Mouse (Mus musculus): ENCODE measurements around the gene Gstt2. TPM values are rescaled to one million over a fixed set of nuclear protein-coding genes. Genes with fewer than 3 reads are reported as not detected.

Gene Gstt2
- 0.49 TPM for polyA plus RNA-seq (2012; fragmentation: generic; extraction: Trizol)
- long read RNA-seq, experiment 1, partial matches to known transcripts, result 1 of 2 reads
- long read RNA-seq, experiment 1, other reads (novel, unspliced or antisense), result 1 of 2 reads
- long read RNA-seq, experiment 2, result 0 reads

DNA sequence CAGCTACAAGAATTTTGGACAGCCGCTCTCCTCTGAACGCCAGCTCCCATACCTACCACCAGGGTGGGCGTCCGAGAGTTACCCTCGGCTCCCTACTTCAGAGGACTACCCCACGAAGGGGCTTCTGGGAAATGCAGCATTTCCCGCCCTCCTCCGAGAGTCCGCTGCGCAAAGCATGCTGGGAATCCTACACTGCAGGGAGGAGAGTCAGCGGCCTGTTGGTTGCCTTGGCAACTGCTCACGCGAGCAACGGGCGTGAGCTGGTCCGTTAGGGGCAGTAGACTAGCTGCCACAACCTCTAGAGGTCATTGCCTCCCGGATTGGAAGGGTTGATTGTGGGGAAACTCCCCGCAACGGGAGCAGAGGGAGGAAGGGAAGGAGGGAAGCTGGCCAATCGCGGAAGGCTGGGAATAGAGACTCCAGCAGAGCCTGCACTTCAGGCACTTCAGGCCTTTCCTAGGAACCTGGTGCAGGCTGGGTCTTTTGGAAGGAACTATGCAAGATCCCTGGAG is at the start of gene Gstt2:
Gene Gstt2 (minus strand): TSS at position 177 of the 512 bp plus-strand sequence.
- Histone ChIP-seq H3K36me3 (ENCODE audit: control insufficient read depth, insufficient read depth) (no peaks in the 10 kb centered on the region), H3K79me2 (ENCODE audit: control insufficient read depth, insufficient read depth) (no peaks in the 10 kb centered on the region), H3K4me3 (ENCODE audit: insufficient read depth, poor library complexity, severe bottlenecking) (peak within 1 kb of the TSS; percentile 19), H3K27me3 (ENCODE audit: control insufficient read depth, insufficient read depth, insufficient read length) (no peaks in the 10 kb centered on the region), H3ac (ENCODE audit: control insufficient read depth, insufficient read length, low read depth) (peak within 1 kb of the TSS; percentile 39), H3K79me3 (ENCODE audit: low read depth) (no peaks in the 10 kb centered on the region)
- no peak for TF ChIP-seq CTCF (IDR thresholded peaks at IDR 0.05; ENCODE audit: control insufficient read depth, insufficient read depth, insufficient read length)
- no peak for TF ChIP-seq USF1 (IDR thresholded peaks at IDR 0.05; ENCODE audit: low read depth)
- TF ChIP-seq MYOG (IDR thresholded peaks at IDR 0.05; ENCODE audit: control insufficient read depth, extremely low read depth, insufficient read length), result no peak
- no peak for TF ChIP-seq MYOD1 (IDR thresholded peaks at IDR 0.05; ENCODE audit: control insufficient read depth, insufficient read length, low read depth)
- TF ChIP-seq MAX (IDR thresholded peaks at IDR 0.05), result peak; percentile 86
- no peak for TF ChIP-seq CEBPB (IDR thresholded peaks at IDR 0.05; ENCODE audit: low read depth)
- no peak for TF ChIP-seq FOSL1 (IDR thresholded peaks at IDR 0.05; ENCODE audit: insufficient read depth, low read length, poor library complexity, severe bottlenecking)

DNA sequence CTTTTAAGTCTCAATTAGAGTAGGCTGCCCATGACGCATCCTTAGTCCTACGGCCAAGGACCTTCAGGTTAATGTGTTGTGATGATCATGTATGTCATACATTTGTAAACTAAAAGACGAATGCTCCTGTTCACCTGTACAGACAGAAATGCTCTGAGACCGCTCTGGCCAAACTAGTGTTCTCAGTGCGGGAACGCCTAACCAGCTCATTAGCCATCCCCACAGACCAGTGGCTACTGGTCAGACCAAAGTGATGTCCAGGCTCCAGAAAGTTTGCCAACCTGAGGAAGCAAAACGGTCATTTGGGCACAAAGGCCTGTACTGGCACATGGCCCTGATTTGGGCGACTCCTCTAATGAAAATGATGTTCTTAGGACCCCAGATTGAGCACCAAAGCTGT is 47.5 kb upstream of the Gstt2 start:
- TF ChIP-seq CEBPB (IDR thresholded peaks at IDR 0.05; ENCODE audit: low read depth), result no peak
- TF ChIP-seq USF1 (IDR thresholded peaks at IDR 0.05; ENCODE audit: low read depth), result no peak
- TF ChIP-seq MAX (IDR thresholded peaks at IDR 0.05), result no peak
- TF ChIP-seq MYOG (IDR thresholded peaks at IDR 0.05; ENCODE audit: control insufficient read depth, extremely low read depth, insufficient read length), result no peak
- TF ChIP-seq FOSL1 (IDR thresholded peaks at IDR 0.05; ENCODE audit: insufficient read depth, low read length, poor library complexity, severe bottlenecking), result no peak
- no peak for TF ChIP-seq MYOD1 (IDR thresholded peaks at IDR 0.05; ENCODE audit: control insufficient read depth, insufficient read length, low read depth)
- TF ChIP-seq CTCF (IDR thresholded peaks at IDR 0.05; ENCODE audit: control insufficient read depth, insufficient read depth, insufficient read length), result no peak
- H3K4me3 ChIP-seq (ENCODE audit: insufficient read depth, poor library complexity, severe bottlenecking), result no peak overlapping the region
- H3K79me2 ChIP-seq (ENCODE audit: control insufficient read depth, insufficient read depth), result no peaks in the 10 kb centered on the region
- H3K79me3 ChIP-seq (ENCODE audit: low read depth), result no peaks in the 10 kb centered on the region
- no peaks in the 10 kb centered on the region for H3K36me3 ChIP-seq (ENCODE audit: control insufficient read depth, insufficient read depth)
- H3ac ChIP-seq (ENCODE audit: control insufficient read depth, insufficient read length, low read depth), result no peak overlapping the region
- no peaks in the 10 kb centered on the region for H3K27me3 ChIP-seq (ENCODE audit: control insufficient read depth, insufficient read depth, insufficient read length)

DNA sequence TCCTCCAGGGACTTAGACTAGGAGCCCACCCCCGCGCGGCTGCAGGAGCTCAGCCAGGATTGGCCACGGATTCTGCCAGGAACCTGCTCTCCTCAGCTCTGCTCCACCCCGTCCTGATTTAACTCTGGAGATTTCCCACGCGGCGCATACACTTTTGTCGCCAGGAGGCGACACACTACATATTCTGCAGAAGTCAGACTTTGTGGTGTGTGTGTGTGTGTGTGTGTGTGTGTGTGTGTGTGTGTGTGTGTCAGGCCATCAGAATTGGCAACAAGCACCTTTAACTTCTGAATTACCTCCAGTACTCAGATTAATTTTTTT is 46.0 kb upstream of the Gstt2 start:
- no peak overlapping the region for H3K4me3 ChIP-seq (ENCODE audit: insufficient read depth, poor library complexity, severe bottlenecking)
- H3K79me2 ChIP-seq (ENCODE audit: control insufficient read depth, insufficient read depth), result no peaks in the 10 kb centered on the region
- H3K36me3 ChIP-seq (ENCODE audit: control insufficient read depth, insufficient read depth), result no peaks in the 10 kb centered on the region
- no peaks in the 10 kb centered on the region for H3K27me3 ChIP-seq (ENCODE audit: control insufficient read depth, insufficient read depth, insufficient read length)
- no peak overlapping the region for H3ac ChIP-seq (ENCODE audit: control insufficient read depth, insufficient read length, low read depth)
- no peaks in the 10 kb centered on the region for H3K79me3 ChIP-seq (ENCODE audit: low read depth)
- no peak for TF ChIP-seq FOSL1 (IDR thresholded peaks at IDR 0.05; ENCODE audit: insufficient read depth, low read length, poor library complexity, severe bottlenecking)
- TF ChIP-seq USF1 (IDR thresholded peaks at IDR 0.05; ENCODE audit: low read depth), result no peak
- peak; percentile 59 for TF ChIP-seq CTCF (IDR thresholded peaks at IDR 0.05; ENCODE audit: control insufficient read depth, insufficient read depth, insufficient read length)
- TF ChIP-seq MAX (IDR thresholded peaks at IDR 0.05), result no peak
- TF ChIP-seq CEBPB (IDR thresholded peaks at IDR 0.05; ENCODE audit: low read depth), result no peak

DNA sequence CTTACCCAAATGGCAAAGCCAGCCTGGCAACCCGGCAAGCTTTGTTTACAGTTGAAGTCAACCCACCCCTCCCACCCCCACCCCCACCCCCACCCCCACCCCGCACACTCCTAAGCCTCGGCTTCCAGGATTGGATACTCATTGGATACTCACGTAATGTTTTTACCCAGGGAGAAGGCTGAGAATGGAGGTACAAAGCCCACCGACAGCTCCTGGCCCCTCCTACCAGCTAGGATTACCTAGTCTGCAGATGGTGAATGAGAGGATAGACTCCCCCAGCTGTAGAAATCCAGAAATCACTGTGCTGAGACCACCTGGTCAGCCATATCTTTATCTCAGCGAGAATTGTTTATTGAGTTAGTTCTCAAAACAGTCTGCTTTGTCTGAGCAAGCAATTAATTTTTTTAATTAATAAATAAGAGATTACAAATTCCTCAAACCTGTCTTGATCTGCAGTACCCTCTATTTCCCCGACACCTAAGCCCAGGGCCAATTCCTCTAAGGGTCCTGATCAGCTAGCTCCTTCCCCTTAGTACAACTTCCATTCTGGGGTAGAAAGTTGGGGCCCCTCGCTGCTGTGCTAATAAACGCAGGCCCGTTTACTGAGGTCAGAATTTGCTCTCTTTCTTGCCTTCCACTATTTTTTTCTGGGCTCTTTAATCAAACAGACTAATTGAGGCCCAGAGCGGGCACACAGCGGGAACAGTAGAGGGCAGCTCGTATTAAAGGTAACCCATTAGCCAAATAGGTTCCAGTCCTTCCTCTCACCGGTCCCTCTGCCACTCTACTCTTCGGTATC is 45.4 kb upstream of the Gstt2 start:
- no peak for TF ChIP-seq MYOG (IDR thresholded peaks at IDR 0.05; ENCODE audit: control insufficient read depth, extremely low read depth, insufficient read length)
- TF ChIP-seq CEBPB (IDR thresholded peaks at IDR 0.05; ENCODE audit: low read depth), result no peak
- TF ChIP-seq MYOD1 (IDR thresholded peaks at IDR 0.05; ENCODE audit: control insufficient read depth, insufficient read length, low read depth), result no peak
- TF ChIP-seq MAX (IDR thresholded peaks at IDR 0.05), result no peak
- TF ChIP-seq CTCF (IDR thresholded peaks at IDR 0.05; ENCODE audit: control insufficient read depth, insufficient read depth, insufficient read length), result no peak
- no peak for TF ChIP-seq USF1 (IDR thresholded peaks at IDR 0.05; ENCODE audit: low read depth)
- no peak for TF ChIP-seq FOSL1 (IDR thresholded peaks at IDR 0.05; ENCODE audit: insufficient read depth, low read length, poor library complexity, severe bottlenecking)
- Histone ChIP-seq H3K27me3 (ENCODE audit: control insufficient read depth, insufficient read depth, insufficient read length) (no peaks in the 10 kb centered on the region), H3ac (ENCODE audit: control insufficient read depth, insufficient read length, low read depth) (no peak overlapping the region), H3K79me3 (ENCODE audit: low read depth) (no peaks in the 10 kb centered on the region), H3K79me2 (ENCODE audit: control insufficient read depth, insufficient read depth) (no peaks in the 10 kb centered on the region), H3K36me3 (ENCODE audit: control insufficient read depth, insufficient read depth) (no peaks in the 10 kb centered on the region), H3K4me3 (ENCODE audit: insufficient read depth, poor library complexity, severe bottlenecking) (no peak overlapping the region)

DNA sequence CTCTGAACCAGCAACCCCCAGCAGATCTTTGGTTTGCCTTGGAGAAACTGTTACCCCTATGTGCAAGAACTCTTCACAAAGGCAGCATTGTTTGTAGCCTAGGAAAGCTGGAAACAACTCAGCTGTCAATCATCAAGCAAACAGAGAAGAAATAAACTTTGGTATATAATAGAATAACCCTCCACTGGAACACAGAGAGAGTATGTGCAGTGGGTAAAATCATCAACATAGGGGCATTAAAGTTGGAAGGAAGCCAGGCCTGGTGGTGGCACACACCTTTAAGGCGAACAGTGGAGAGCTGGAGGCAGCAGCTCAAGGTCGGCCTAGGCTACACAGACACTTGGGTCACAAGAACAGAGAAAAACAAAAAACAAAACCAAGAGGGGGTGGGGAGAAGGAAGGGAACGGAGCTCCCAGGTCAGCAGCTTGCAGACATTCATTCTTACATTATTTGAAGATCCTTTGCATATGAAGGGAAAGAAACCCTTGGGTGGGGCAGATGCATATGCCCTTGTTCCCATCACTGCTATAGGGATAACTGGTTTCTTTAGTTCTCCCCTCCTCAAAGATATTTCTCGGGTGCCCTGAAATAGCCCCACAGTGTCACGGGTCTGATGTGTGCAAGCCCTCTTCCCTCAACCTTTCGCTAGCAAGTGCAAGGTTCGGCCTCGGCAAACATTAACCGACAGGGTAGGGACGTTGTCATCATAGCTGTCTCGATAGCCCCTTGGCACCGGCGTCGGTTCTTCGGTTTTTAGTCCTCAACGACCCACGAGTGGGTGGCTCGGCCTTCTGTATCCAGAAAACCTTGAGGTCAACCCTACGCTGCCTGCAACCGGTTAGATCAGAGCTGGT is 44.6 kb upstream of the Gstt2 start:
- H3K36me3 ChIP-seq (ENCODE audit: control insufficient read depth, insufficient read depth), result no peaks in the 10 kb centered on the region
- TF ChIP-seq MAX (IDR thresholded peaks at IDR 0.05) (no peak), CTCF (IDR thresholded peaks at IDR 0.05; ENCODE audit: control insufficient read depth, insufficient read depth, insufficient read length) (no peak), USF1 (IDR thresholded peaks at IDR 0.05; ENCODE audit: low read depth) (no peak), CEBPB (IDR thresholded peaks at IDR 0.05; ENCODE audit: low read depth) (no peak), FOSL1 (IDR thresholded peaks at IDR 0.05; ENCODE audit: insufficient read depth, low read length, poor library complexity, severe bottlenecking) (no peak), MYOD1 (IDR thresholded peaks at IDR 0.05; ENCODE audit: control insufficient read depth, insufficient read length, low read depth) (no peak), MYOG (IDR thresholded peaks at IDR 0.05; ENCODE audit: control insufficient read depth, extremely low read depth, insufficient read length) (no peak)
- no peak overlapping the region for H3K4me3 ChIP-seq (ENCODE audit: insufficient read depth, poor library complexity, severe bottlenecking)
- no peaks in the 10 kb centered on the region for H3K79me3 ChIP-seq (ENCODE audit: low read depth)
- H3K27me3 ChIP-seq (ENCODE audit: control insufficient read depth, insufficient read depth, insufficient read length), result no peaks in the 10 kb centered on the region
- H3ac ChIP-seq (ENCODE audit: control insufficient read depth, insufficient read length, low read depth), result no peak overlapping the region
- no peaks in the 10 kb centered on the region for H3K79me2 ChIP-seq (ENCODE audit: control insufficient read depth, insufficient read depth)
